Mouse (Mus musculus) midbrain, embryonic 14.5 days (tissue): ENCODE data around the gene Mgst2. TPM values are rescaled to one million over a fixed set of nuclear protein-coding genes. Genes with fewer than 3 reads are reported as not detected.

Experiments used
- ATAC-seq: fragments of 200-750 bp; cut with Nextera tagmentation; 2 replicates; pipeline ENCODE4 v1.8.0; 2017; ENCODE audit warnings: moderate number of reproducible peaks, moderate library complexity; ENCODE audit not compliant: low FRiP score, low TSS enrichment
- DNase-seq: peaks from one replicate; pipeline ENCODE4 v3.0.0-alpha.2; 2015
- H3K27ac ChIP-seq: fragments of 300-500 bp; sonication (generic); replicated peaks from 2 replicates; pipeline ENCODE4 v1.5.1; 2014; ENCODE audit warnings: mild to moderate bottlenecking, low read depth, low read length, moderate library complexity
- H3K27me3 ChIP-seq: fragments of 300-500 bp; sonication (generic); 2 replicates; pipeline ENCODE4 v1.6.1; 2014; ENCODE audit warnings: low read length, control low read depth, mixed read lengths; ENCODE audit not compliant: control insufficient read depth, insufficient read depth
- H3K36me3 ChIP-seq: fragments of 300-500 bp; sonication (generic); 2 replicates; pipeline ENCODE4 v1.6.1; 2014; ENCODE audit warnings: low read length, control low read depth; ENCODE audit not compliant: control insufficient read depth, insufficient read depth
- H3K4me1 ChIP-seq: fragments of 300-500 bp; sonication (generic); 2 replicates; pipeline ENCODE4 v1.6.1; 2014; ENCODE audit warnings: mild to moderate bottlenecking, antibody characterized with exemption, low read length, control low read depth; ENCODE audit not compliant: control insufficient read depth, insufficient read depth
- H3K4me2 ChIP-seq: fragments of 300-500 bp; sonication (generic); 2 replicates; pipeline ENCODE4 v1.6.1; 2014; ENCODE audit warnings: mild to moderate bottlenecking, low read length, moderate library complexity
- H3K4me3 ChIP-seq: fragments of 300-500 bp; sonication (generic); replicated peaks from 2 replicates; pipeline ENCODE4 v1.5.1; 2014; ENCODE audit warnings: low read depth, low read length
- H3K9ac ChIP-seq: fragments of 300-500 bp; sonication (generic); replicated peaks from 2 replicates; pipeline ENCODE4 v1.6.1; 2014; ENCODE audit warnings: mild to moderate bottlenecking, low read length, moderate library complexity
- H3K9me3 ChIP-seq: fragments of 300-500 bp; sonication (generic); 2 replicates; pipeline ENCODE4 v1.6.1; 2016; ENCODE audit warnings: low read length, control low read depth, mixed read lengths; ENCODE audit not compliant: control insufficient read depth
- WGBS: fragments of 180-500 bp; shearing (Covaris S2); extraction: QIAGEN DNeasy Blood & Tissue Kit; methylation state at CpG from one replicate; pipeline ENCODE4 v1.1.7; 2014; 5-methylcytosine and 5-hydroxymethylcytosine counted together
- polyA plus RNA-seq: library from polyadenylated mRNA; unstranded; fragments of >200 nt; fragmentation: Nextera tagmentation; extraction: Ambion mirVana; gene quantifications from 2 replicates; pipeline ENCODE4 v1.2.1, GENCODE M21; 2014

Gene Mgst2
- polyA plus RNA-seq, 1 experiment from 2014 or later, result 0.46 TPM

DNA sequence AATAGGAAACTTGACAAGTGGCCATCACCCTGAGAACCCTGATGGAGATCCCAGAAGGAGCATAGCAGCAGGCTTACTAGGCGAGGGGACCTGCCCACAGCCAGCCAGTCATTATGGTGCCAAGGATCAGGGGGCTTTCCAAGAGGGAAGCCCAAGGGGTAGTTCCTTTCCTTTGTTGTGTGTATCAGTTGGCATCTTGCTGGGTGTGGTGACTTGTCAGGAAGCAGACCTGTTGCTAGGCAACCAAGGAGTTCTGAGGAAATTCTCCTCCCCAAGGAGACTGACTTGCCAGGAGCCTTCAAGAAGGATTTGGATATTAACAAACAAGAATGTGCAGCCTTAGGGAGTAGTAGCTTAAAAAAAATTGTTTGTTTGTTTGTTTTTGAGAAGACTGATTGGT lies 25.7 kb upstream of the Mgst2 start:
- no peak for ATAC-seq
- Histone ChIP-seq H3K4me3 (no peak overlapping the region), H3K4me2 (no peak overlapping the region), H3K9ac (no peak overlapping the region), H3K27me3 (no peaks in the 10 kb centered on the region), H3K9me3 (0 out of 2 replicates have a peak, but pooled peaks cover 13% of the 10 kb centered on the region), H3K4me1 (no peaks in the 10 kb centered on the region), H3K36me3 (no peaks in the 10 kb centered on the region), H3K27ac (no peak overlapping the region)
- peak; percentile 72 for DNase-seq
- WGBS, result 43% methylated on average over 1 of the region's 1 CpGs

GRCm38 (mm10) chr3:51635960-51636359 lies 24.2 kb upstream of the Mgst2 start:
- DNase-seq (no peak), ATAC-seq (no peak)
- no peak overlapping the region for H3K27ac ChIP-seq
- H3K9ac ChIP-seq, result no peak overlapping the region
- 0 out of 2 replicates have a peak, but pooled peaks cover 12% of the 10 kb centered on the region for H3K9me3 ChIP-seq
- 84% methylated on average over 2 of the region's 2 CpGs for WGBS
- no peaks in the 10 kb centered on the region for H3K4me1 ChIP-seq
- no peaks in the 10 kb centered on the region for H3K36me3 ChIP-seq
- no peak overlapping the region for H3K4me2 ChIP-seq
- H3K27me3 ChIP-seq, result no peaks in the 10 kb centered on the region
- no peak overlapping the region for H3K4me3 ChIP-seq

GRCm38 (mm10) chr3:51636700-51637099 lies 23.5 kb upstream of the Mgst2 start:
- Histone ChIP-seq H3K4me1 (no peaks in the 10 kb centered on the region), H3K9me3 (0 out of 2 replicates have a peak, but pooled peaks cover 5% of the 10 kb centered on the region), H3K4me3 (no peak overlapping the region), H3K4me2 (no peak overlapping the region), H3K36me3 (no peaks in the 10 kb centered on the region), H3K27ac (no peak overlapping the region), H3K27me3 (no peaks in the 10 kb centered on the region), H3K9ac (no peak overlapping the region)
- WGBS, result 95% methylated on average over 20 of the region's 20 CpGs
- ATAC-seq (no peak), DNase-seq (no peak)

GRCm38 (mm10) chr3:51637326-51637725 lies 22.8 kb upstream of the Mgst2 start:
- no peak overlapping the region for H3K4me2 ChIP-seq
- 94% methylated on average over 6 of the region's 6 CpGs for WGBS
- no peak for DNase-seq
- no peaks in the 10 kb centered on the region for H3K36me3 ChIP-seq
- H3K9me3 ChIP-seq, result 0 out of 2 replicates have a peak, but pooled peaks cover 2% of the 10 kb centered on the region
- H3K27me3 ChIP-seq, result no peaks in the 10 kb centered on the region
- H3K9ac ChIP-seq, result no peak overlapping the region
- H3K4me1 ChIP-seq, result no peaks in the 10 kb centered on the region
- H3K27ac ChIP-seq, result no peak overlapping the region
- ATAC-seq, result no peak
- H3K4me3 ChIP-seq, result no peak overlapping the region

DNA sequence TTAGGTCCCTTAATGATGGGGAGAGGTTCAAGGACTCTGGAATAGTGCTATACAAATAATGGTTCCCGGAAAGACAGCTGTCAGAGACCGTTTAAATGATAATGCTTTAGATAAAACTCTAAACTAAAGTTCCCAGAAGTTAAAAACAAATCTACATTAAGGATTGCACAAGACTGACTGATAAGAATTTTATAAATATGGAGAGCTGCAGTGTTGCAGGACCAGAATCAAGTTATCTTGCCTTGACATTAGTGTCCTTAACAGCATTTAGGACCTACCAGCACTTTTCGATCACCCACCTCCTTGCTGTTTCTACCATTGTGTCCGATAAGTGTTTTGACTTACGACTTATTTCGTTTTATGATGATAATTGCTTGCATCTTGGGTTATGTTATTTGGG lies 21.9 kb upstream of the Mgst2 start:
- Histone ChIP-seq H3K4me3 (no peak overlapping the region), H3K36me3 (no peaks in the 10 kb centered on the region), H3K4me2 (no peak overlapping the region), H3K9ac (no peak overlapping the region), H3K9me3 (0 out of 2 replicates have a peak, but pooled peaks cover 2% of the 10 kb centered on the region), H3K4me1 (no peaks in the 10 kb centered on the region), H3K27ac (no peak overlapping the region), H3K27me3 (no peaks in the 10 kb centered on the region)
- DNase-seq (no peak), ATAC-seq (no peak)
- WGBS, result 94% methylated on average over 6 of the region's 6 CpGs

DNA sequence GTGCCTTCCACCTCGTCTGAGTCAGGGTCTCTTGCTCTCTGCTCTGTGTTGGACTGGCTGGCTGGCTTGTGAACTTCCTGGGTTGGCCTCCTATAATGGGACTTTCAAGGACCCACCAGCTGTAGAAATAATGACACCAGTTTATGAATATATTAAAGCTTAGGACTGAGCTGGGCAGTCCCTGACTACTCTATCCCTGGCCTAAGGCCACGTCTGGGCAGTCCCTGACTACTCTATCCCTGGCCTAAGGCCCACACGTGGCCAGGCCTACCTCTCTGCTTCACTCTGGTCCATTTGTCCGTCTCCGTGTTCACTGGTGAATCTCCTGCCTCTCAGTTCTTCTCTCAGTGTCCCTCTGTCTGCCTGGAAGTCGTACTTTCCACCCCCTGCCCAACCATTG lies 14.7 kb upstream of the Mgst2 start:
- Histone ChIP-seq H3K4me1 (peaks cover 3% of the 10 kb centered on the region; the same call in 1 of the 2 replicates), H3K27ac (no peak overlapping the region), H3K9ac (no peak overlapping the region), H3K4me3 (no peak overlapping the region), H3K9me3 (no peaks in the 10 kb centered on the region), H3K36me3 (no peaks in the 10 kb centered on the region), H3K27me3 (no peaks in the 10 kb centered on the region), H3K4me2 (no peak overlapping the region)
- 83% methylated on average over 6 of the region's 6 CpGs for WGBS
- no peak for DNase-seq
- ATAC-seq, result no peak

DNA sequence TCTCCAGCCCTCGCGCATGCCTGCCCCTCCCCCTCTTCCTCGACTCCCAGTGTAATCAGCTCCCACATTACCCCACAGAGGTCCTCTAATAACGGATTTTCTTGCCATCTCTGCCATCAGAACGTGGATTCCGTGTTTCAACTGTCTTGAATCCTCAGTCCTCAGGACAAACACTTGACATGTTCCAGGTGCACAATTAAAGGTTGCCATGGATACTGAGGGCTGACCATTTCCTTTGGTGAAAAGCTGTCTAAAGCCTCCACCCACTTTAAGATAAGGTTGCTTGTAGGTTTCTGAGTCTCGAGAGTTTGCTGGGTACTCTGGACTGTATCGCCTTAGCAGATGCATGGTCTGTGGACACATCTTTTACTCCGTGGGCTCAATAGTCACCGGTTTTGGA lies 13.9 kb upstream of the Mgst2 start:
- 79% methylated on average over 10 of the region's 10 CpGs for WGBS
- H3K27me3 ChIP-seq, result no peaks in the 10 kb centered on the region
- H3K4me1 ChIP-seq, result peaks cover 3% of the 10 kb centered on the region; the same call in 1 of the 2 replicates

GRCm38 (mm10) chr3:51647356-51647755 lies 12.8 kb upstream of the Mgst2 start:
- ATAC-seq (no peak), DNase-seq (no peak)
- H3K4me2 ChIP-seq, result no peak overlapping the region
- H3K9me3 ChIP-seq, result no peaks in the 10 kb centered on the region
- no peak overlapping the region for H3K9ac ChIP-seq
- H3K27me3 ChIP-seq, result no peaks in the 10 kb centered on the region
- H3K36me3 ChIP-seq, result no peaks in the 10 kb centered on the region
- no peak overlapping the region for H3K4me3 ChIP-seq
- peaks cover 5% of the 10 kb centered on the region for H3K4me1 ChIP-seq
- no peak overlapping the region for H3K27ac ChIP-seq
- WGBS, result 83% methylated on average over 4 of the region's 4 CpGs

More for the DNA sequence above, 13.9 kb upstream of the Mgst2 start:
- H3K36me3 ChIP-seq, result no peaks in the 10 kb centered on the region
- no peak overlapping the region for H3K4me3 ChIP-seq
- no peak overlapping the region for H3K4me2 ChIP-seq
- ATAC-seq (no peak), DNase-seq (no peak)
- no peak overlapping the region for H3K27ac ChIP-seq
- no peak overlapping the region for H3K9ac ChIP-seq
- no peaks in the 10 kb centered on the region for H3K9me3 ChIP-seq

- H3K9me3 ChIP-seq, result no peaks in the 10 kb centered on the region
- H3K4me1 ChIP-seq, result peaks cover 12% of the 10 kb centered on the region
- H3K4me2 ChIP-seq, result peak overlapping the region; percentile 29
- no peaks in the 10 kb centered on the region for H3K27me3 ChIP-seq
- no peaks in the 10 kb centered on the region for H3K36me3 ChIP-seq
- no peak overlapping the region for H3K27ac ChIP-seq
- ATAC-seq (peak; percentile 38; the same call in 1 of the 2 replicates), DNase-seq (peak; percentile 90)
- no peak overlapping the region for H3K4me3 ChIP-seq
- 38% methylated on average over 15 of the region's 15 CpGs for WGBS
- H3K9ac ChIP-seq, result no peak overlapping the region
Observed at GRCm38 (mm10) chr3:51648037-51648664, 12.0 kb upstream of the Mgst2 start.
